In the genomic region with DNA sequence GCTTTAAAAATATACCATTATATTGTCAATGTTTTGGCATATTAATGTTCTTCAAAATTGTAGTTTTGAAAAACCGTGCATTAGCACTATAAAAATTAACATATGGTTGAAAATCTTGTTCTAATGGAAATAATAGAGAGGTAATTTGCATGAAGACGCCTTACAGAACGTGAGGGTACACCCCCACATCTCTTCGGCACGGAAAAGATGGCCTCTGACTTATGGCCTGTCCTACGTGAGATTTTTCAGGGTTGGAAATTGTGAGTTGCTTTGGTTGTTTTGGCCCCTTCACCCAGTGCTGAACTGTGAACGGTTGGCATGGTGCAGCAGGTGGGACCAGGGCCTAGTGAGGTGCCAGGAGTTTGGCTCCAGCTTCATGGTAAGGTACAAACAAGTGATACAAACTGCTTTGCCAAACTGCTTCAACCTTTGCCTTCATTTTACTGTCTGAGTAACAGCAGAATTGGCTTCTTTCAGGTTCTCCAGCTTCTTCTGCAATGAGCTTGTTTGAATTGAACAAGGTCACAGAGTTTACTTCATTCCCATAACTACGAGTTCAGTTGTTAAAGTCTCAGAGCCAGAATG, we compare ENCODE assay signal across 23 mouse cellular contexts.
DNase-seq lines count a peak whose midpoint lies in the region; TF ChIP-seq lines count a peak whose summit lies in the region.
"Had no signal": no experiment of that assay in that cellular context is flagged by ENCODE, and none has a peak within 500 bp of the region (broad histone marks: within the 10 kb centered on the region; RNA-seq: fewer than 3 reads in every experiment).

No protein-coding gene starts in this region.

- H3K4me3 ChIP-seq in kidney, adult 2 months (ENCODE audit: insufficient read depth, low read depth, low read length), result no peak overlapping the region
- H3K4me3 ChIP-seq in brown adipose tissue, adult 24 weeks (ENCODE audit: insufficient read depth, low read depth, low read length), result no peak overlapping the region
- H3K4me3 ChIP-seq: forebrain, embryonic 10.5 days; heart, embryonic 13.5 days; hindbrain, embryonic 15.5 days; layer of hippocampus, adult 2 months; liver, embryonic 13.5 days; midbrain, embryonic 13.5 days had no signal

- DNase-seq in adrenal gland, postnatal 14 days, result peak; percentile 26
- DNase-seq in adrenal gland, postnatal 25 days, result no peak
- DNase-seq in kidney, adult 2 months, result peak; percentile 64
- no peak for DNase-seq in kidney, postnatal 14 days
- DNase-seq in CD4-positive, CD25-positive, alpha-beta regulatory T cell, adult 2 months (ENCODE audit: low read depth, low spot score), result peak; percentile 23
- DNase-seq in layer of hippocampus, postnatal 25 days (ENCODE audit: extremely low spot score in 1 of 2, low spot score in 1 of 2), result no peak
- no peak for DNase-seq in heart, postnatal 14 days
- DNase-seq: cerebellum, adult 11 months; cerebellum, adult 9-11 months; forebrain, postnatal 0 days; gastrocnemius, postnatal 14 days; heart, adult 18-20 months; layer of hippocampus, postnatal 36 days; liver, embryonic 13.5 days; lung, embryonic 14.5 days; right cerebral cortex, postnatal 14 days had no signal

- TF ChIP-seq POLR2A in kidney, adult 2 months (IDR thresholded peaks at IDR 0.05; ENCODE audit: low read depth, low read length), result no peak

- no peaks in the 10 kb centered on the region for H3K36me3 ChIP-seq in kidney, adult 2 months (ENCODE audit: control insufficient read depth, insufficient read depth, low read length)
- H3K36me3 ChIP-seq: forebrain, embryonic 10.5 days; heart, embryonic 13.5 days; hindbrain, embryonic 15.5 days; liver, embryonic 13.5 days; midbrain, embryonic 13.5 days had no signal

- H3K4me1 ChIP-seq in kidney, adult 2 months (ENCODE audit: control insufficient read depth, insufficient read depth, low read length), result 0 out of 2 replicates have a peak, but pooled peaks cover 3% of the 10 kb centered on the region
- peaks cover 3% of the 10 kb centered on the region for H3K4me1 ChIP-seq in brown adipose tissue, adult 24 weeks (ENCODE audit: control insufficient read depth, insufficient read depth, insufficient read length, low read length)
- H3K4me1 ChIP-seq: heart, embryonic 13.5 days; liver, embryonic 13.5 days had no signal

- intact Hi-C loops in heart, postnatal 14 days (cut with DNase I), result no loop called here

- WGBS in kidney, adult 2 months, result 81% methylated on average over 8 of the region's 8 CpGs

- no peaks in the 10 kb centered on the region for H3K27me3 ChIP-seq in kidney, adult 2 months (replicated peaks; ENCODE audit: control insufficient read depth, insufficient read depth, low read length)
- H3K27me3 ChIP-seq: heart, embryonic 13.5 days; hindbrain, embryonic 15.5 days; liver, embryonic 13.5 days; midbrain, embryonic 13.5 days; Patski had no signal

- no peak for TF ChIP-seq CTCF in kidney, adult 2 months (conservative IDR thresholded peaks at IDR 0.05; ENCODE audit: insufficient read depth, insufficient read length, low read depth, low read length)

- H3K27ac ChIP-seq in kidney, adult 2 months (ENCODE audit: insufficient read depth, low read depth, low read length), result no peak overlapping the region; the same call in 1 of the 2 replicates
- peak overlapping the region; percentile 34 for H3K27ac ChIP-seq in brown adipose tissue, adult 24 weeks (replicated peaks; ENCODE audit: low read depth, low read length)
- H3K27ac ChIP-seq: forebrain, embryonic 10.5 days; heart, embryonic 13.5 days; hindbrain, embryonic 15.5 days; liver, embryonic 13.5 days had no signal

Comparison
In these comparisons a context has a peak if more than half of its experiments do, and no peak if none do; other contexts are left out.
1. DNase-seq: peak in adrenal gland, postnatal 14 days (single experiment), kidney, adult 2 months (single experiment) and CD4-positive, CD25-positive, alpha-beta regulatory T cell, adult 2 months (single experiment); none in adrenal gland, postnatal 25 days (single experiment), kidney, postnatal 14 days (single experiment), layer of hippocampus, postnatal 25 days (0 of 2) and heart, postnatal 14 days (0 of 2).